Mouse (Mus musculus): ENCODE measurements around the gene Cldn17. TPM values are rescaled to one million over a fixed set of nuclear protein-coding genes. Genes with fewer than 3 reads are reported as not detected.

Cldn17 gene
- polyA plus RNA-seq, 1 experiment: not detected

DNA sequence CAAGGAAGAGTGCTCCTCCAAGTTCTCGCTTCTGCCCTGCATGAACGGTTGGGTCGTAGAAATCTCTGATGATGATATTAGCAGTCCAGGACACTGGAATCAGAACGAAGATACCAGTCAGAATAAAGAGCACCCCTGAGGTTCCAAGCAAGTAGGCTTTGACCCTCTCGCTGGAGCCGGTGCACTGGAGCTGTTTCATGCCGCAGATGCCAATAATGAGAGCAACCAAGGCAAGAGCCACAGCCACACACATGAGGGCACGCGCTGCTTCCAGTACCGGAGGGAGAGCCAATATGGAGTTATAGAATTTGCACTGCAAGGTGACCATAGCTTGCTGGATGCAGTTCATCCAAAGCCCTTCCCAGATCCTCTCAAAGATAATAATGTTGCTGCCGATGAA is 440 bp downstream of the Cldn17 start:
- Histone ChIP-seq H3K27me3 (ENCODE audit: control insufficient read depth, insufficient read depth, insufficient read length) (no peaks in the 10 kb centered on the region), H3K79me2 (ENCODE audit: control insufficient read depth, insufficient read depth) (no peaks in the 10 kb centered on the region), H3K36me3 (ENCODE audit: control insufficient read depth, insufficient read depth) (no peaks in the 10 kb centered on the region), H3K4me3 (no peak overlapping the region), H3ac (ENCODE audit: control insufficient read depth, insufficient read length) (no peak overlapping the region), H3K4me2 (ENCODE audit: low read depth) (no peak overlapping the region)
- TF ChIP-seq SRF (IDR thresholded peaks at IDR 0.05; ENCODE audit: control insufficient read depth, insufficient read length, low read depth): no peak
- TF ChIP-seq CEBPB (IDR thresholded peaks at IDR 0.05; ENCODE audit: insufficient read depth, poor library complexity, severe bottlenecking): no peak
- no peak for TF ChIP-seq USF1 (IDR thresholded peaks at IDR 0.05; ENCODE audit: low read depth)
- no peak for TF ChIP-seq TCF12 (IDR thresholded peaks at IDR 0.05; ENCODE audit: insufficient read depth, poor library complexity, severe bottlenecking)
- no peak for TF ChIP-seq MAX (IDR thresholded peaks at IDR 0.05; ENCODE audit: low read depth)
- TF ChIP-seq E2F4 (IDR thresholded peaks at IDR 0.05; ENCODE audit: insufficient read depth): no peak
- TF ChIP-seq MYOG (IDR thresholded peaks at IDR 0.05; ENCODE audit: control insufficient read depth in 1 of 3, insufficient read depth in 1 of 3, insufficient read length in 2 of 3, low read depth in 2 of 3): no peak
- TF ChIP-seq REST (IDR thresholded peaks at IDR 0.05; ENCODE audit: insufficient read depth, insufficient read length): no peak
- TF ChIP-seq POLR2AphosphoS2 (IDR thresholded peaks at IDR 0.05; ENCODE audit: insufficient read length, low read depth): no peak
- TF ChIP-seq POLR2A (IDR thresholded peaks at IDR 0.05; ENCODE audit: insufficient read length, low read depth): no peak
- TF ChIP-seq MYOD1 (IDR thresholded peaks at IDR 0.05; ENCODE audit: control insufficient read depth in 1 of 3, insufficient read length in 2 of 3, low read depth in 2 of 3): no peak
- TF ChIP-seq TCF3 (IDR thresholded peaks at IDR 0.05; ENCODE audit: insufficient read length, low read depth): no peak

- Histone ChIP-seq H3K27me3 (ENCODE audit: control insufficient read depth, insufficient read depth, insufficient read length) (no peaks in the 10 kb centered on the region), H3K79me2 (ENCODE audit: control insufficient read depth, insufficient read depth) (no peaks in the 10 kb centered on the region), H3K4me2 (ENCODE audit: low read depth) (no peak overlapping the region), H3ac (ENCODE audit: control insufficient read depth, insufficient read length) (no peak overlapping the region), H3K4me3 (no peak overlapping the region), H3K36me3 (ENCODE audit: control insufficient read depth, insufficient read depth) (no peaks in the 10 kb centered on the region)
- TF ChIP-seq MAX (IDR thresholded peaks at IDR 0.05; ENCODE audit: low read depth): no peak
- TF ChIP-seq TCF3 (IDR thresholded peaks at IDR 0.05; ENCODE audit: insufficient read length, low read depth): no peak
- no peak for TF ChIP-seq E2F4 (IDR thresholded peaks at IDR 0.05; ENCODE audit: insufficient read depth)
- TF ChIP-seq CEBPB (IDR thresholded peaks at IDR 0.05; ENCODE audit: insufficient read depth, poor library complexity, severe bottlenecking): no peak
- TF ChIP-seq SRF (IDR thresholded peaks at IDR 0.05; ENCODE audit: control insufficient read depth, insufficient read length, low read depth): no peak
- TF ChIP-seq MYOG (IDR thresholded peaks at IDR 0.05; ENCODE audit: control insufficient read depth in 1 of 3, insufficient read depth in 1 of 3, insufficient read length in 2 of 3, low read depth in 2 of 3): no peak
- no peak for TF ChIP-seq POLR2AphosphoS2 (IDR thresholded peaks at IDR 0.05; ENCODE audit: insufficient read length, low read depth)
- no peak for TF ChIP-seq USF1 (IDR thresholded peaks at IDR 0.05; ENCODE audit: low read depth)
- TF ChIP-seq POLR2A (IDR thresholded peaks at IDR 0.05; ENCODE audit: insufficient read length, low read depth): no peak
- TF ChIP-seq REST (IDR thresholded peaks at IDR 0.05; ENCODE audit: insufficient read depth, insufficient read length): no peak
- no peak for TF ChIP-seq MYOD1 (IDR thresholded peaks at IDR 0.05; ENCODE audit: control insufficient read depth in 1 of 3, insufficient read length in 2 of 3, low read depth in 2 of 3)
- TF ChIP-seq TCF12 (IDR thresholded peaks at IDR 0.05; ENCODE audit: insufficient read depth, poor library complexity, severe bottlenecking): no peak
Measured at GRCm38 (mm10) chr16:88488096-88488495, 18.7 kb downstream of the Cldn17 start.

GRCm38 (mm10) chr16:88480011-88480774 is 26.6 kb downstream of the Cldn17 start:
- Histone ChIP-seq H3K27me3 (ENCODE audit: control insufficient read depth, insufficient read depth, insufficient read length) (no peaks in the 10 kb centered on the region), H3K4me2 (ENCODE audit: low read depth) (no peak overlapping the region), H3ac (ENCODE audit: control insufficient read depth, insufficient read length) (no peak overlapping the region), H3K36me3 (ENCODE audit: control insufficient read depth, insufficient read depth) (no peaks in the 10 kb centered on the region), H3K4me3 (no peak overlapping the region), H3K79me2 (ENCODE audit: control insufficient read depth, insufficient read depth) (no peaks in the 10 kb centered on the region)
- TF ChIP-seq POLR2A (IDR thresholded peaks at IDR 0.05; ENCODE audit: insufficient read length, low read depth): no peak
- TF ChIP-seq POLR2AphosphoS2 (IDR thresholded peaks at IDR 0.05; ENCODE audit: insufficient read length, low read depth): no peak
- TF ChIP-seq CEBPB (IDR thresholded peaks at IDR 0.05; ENCODE audit: insufficient read depth, poor library complexity, severe bottlenecking): no peak

- Histone ChIP-seq H3K36me3 (ENCODE audit: control insufficient read depth, insufficient read depth) (no peaks in the 10 kb centered on the region), H3ac (ENCODE audit: control insufficient read depth, insufficient read length) (no peak overlapping the region), H3K79me2 (ENCODE audit: control insufficient read depth, insufficient read depth) (no peaks in the 10 kb centered on the region), H3K4me3 (no peak overlapping the region), H3K27me3 (ENCODE audit: control insufficient read depth, insufficient read depth, insufficient read length) (no peaks in the 10 kb centered on the region), H3K4me2 (ENCODE audit: low read depth) (no peak overlapping the region)
- TF ChIP-seq SRF (IDR thresholded peaks at IDR 0.05; ENCODE audit: control insufficient read depth, insufficient read length, low read depth): no peak
- TF ChIP-seq POLR2AphosphoS2 (IDR thresholded peaks at IDR 0.05; ENCODE audit: insufficient read length, low read depth): no peak
- TF ChIP-seq REST (IDR thresholded peaks at IDR 0.05; ENCODE audit: insufficient read depth, insufficient read length): no peak
- TF ChIP-seq MYOG (IDR thresholded peaks at IDR 0.05; ENCODE audit: control insufficient read depth in 1 of 3, insufficient read depth in 1 of 3, insufficient read length in 2 of 3, low read depth in 2 of 3): no peak
- TF ChIP-seq MAX (IDR thresholded peaks at IDR 0.05; ENCODE audit: low read depth): no peak
- no peak for TF ChIP-seq POLR2A (IDR thresholded peaks at IDR 0.05; ENCODE audit: insufficient read length, low read depth)
- no peak for TF ChIP-seq TCF12 (IDR thresholded peaks at IDR 0.05; ENCODE audit: insufficient read depth, poor library complexity, severe bottlenecking)
- TF ChIP-seq MYOD1 (IDR thresholded peaks at IDR 0.05; ENCODE audit: control insufficient read depth in 1 of 3, insufficient read length in 2 of 3, low read depth in 2 of 3): no peak
- no peak for TF ChIP-seq CEBPB (IDR thresholded peaks at IDR 0.05; ENCODE audit: insufficient read depth, poor library complexity, severe bottlenecking)
- TF ChIP-seq TCF3 (IDR thresholded peaks at IDR 0.05; ENCODE audit: insufficient read length, low read depth): no peak
- no peak for TF ChIP-seq USF1 (IDR thresholded peaks at IDR 0.05; ENCODE audit: low read depth)
- TF ChIP-seq E2F4 (IDR thresholded peaks at IDR 0.05; ENCODE audit: insufficient read depth): no peak
Measured at GRCm38 (mm10) chr16:88463235-88463634, 43.5 kb downstream of the Cldn17 start.

Other genes starting within 250 kb of the Cldn17 start
- gene Grik1, start 216.7 kb downstream of the Cldn17 start, polyA plus RNA-seq (2012; fragmentation: generic; extraction: Trizol): not detected
- gene Cldn8, start 56.2 kb upstream of the Cldn17 start, polyA plus RNA-seq (2012; fragmentation: generic; extraction: Trizol): not detected
- gene Krtap24-1, start 105.3 kb upstream of the Cldn17 start, polyA plus RNA-seq (2012; fragmentation: generic; extraction: Trizol): not detected
- gene 2310079G19Rik, start 120.7 kb upstream of the Cldn17 start, polyA plus RNA-seq (2012; fragmentation: generic; extraction: Trizol): not detected
- not detected for gene Krtap26-1, start 140.8 kb upstream of the Cldn17 start, polyA plus RNA-seq (2012; fragmentation: generic; extraction: Trizol)
- gene Krtap27-1, start 164.7 kb upstream of the Cldn17 start, polyA plus RNA-seq (2012; fragmentation: generic; extraction: Trizol): not detected
- not detected for gene 2310061N02Rik, start 201.0 kb upstream of the Cldn17 start, polyA plus RNA-seq (2012; fragmentation: generic; extraction: Trizol)
- gene Krtap13-1, start 221.9 kb upstream of the Cldn17 start, polyA plus RNA-seq (2012; fragmentation: generic; extraction: Trizol): not detected
- not detected for gene Krtap13, start 244.7 kb upstream of the Cldn17 start, polyA plus RNA-seq (2012; fragmentation: generic; extraction: Trizol)